Mouse (Mus musculus): ENCODE measurements around the gene Ankrd55. TPM values are rescaled to one million over a fixed set of nuclear protein-coding genes. Genes with fewer than 3 reads are reported as not detected.
A peak's percentile ranks its signal among the peaks of the same experiment; 100 is the strongest.

Ankrd55 gene
- total and polyA plus RNA-seq, 3 experiments = 1.1 to 2.2 (median 1.1) TPM

DNA sequence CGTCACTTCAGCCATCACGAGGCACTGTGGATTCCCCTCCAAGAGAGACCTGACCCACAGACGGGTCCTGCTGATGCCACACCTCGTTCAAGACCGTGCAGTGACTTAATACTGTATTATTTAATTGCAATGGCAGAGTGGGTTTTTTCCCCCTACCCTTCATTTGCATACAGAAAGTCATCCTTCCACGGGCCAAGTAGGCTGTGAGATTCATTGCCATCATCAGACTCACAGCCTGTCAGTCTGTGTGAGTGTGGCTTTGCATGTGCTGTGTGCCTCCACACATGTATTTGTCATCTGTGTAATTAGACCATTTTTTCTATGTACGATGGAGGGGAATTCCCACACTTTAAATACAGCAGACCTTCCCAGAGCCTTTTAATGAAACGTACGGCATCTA lies 1.1 kb downstream of the Ankrd55 start (continued):
- TF ChIP-seq CHD2 (IDR thresholded peaks at IDR 0.05; ENCODE audit: low read length) (no peak), USF2 (conservative IDR thresholded peaks at IDR 0.05; ENCODE audit: low read depth, low read length) (no peak), PAX5 (IDR thresholded peaks at IDR 0.05; ENCODE audit: low read length) (no peak), E2F4 (IDR thresholded peaks at IDR 0.05; ENCODE audit: insufficient replicate concordance, low read depth, low read length) (no peak), USF1 (IDR thresholded peaks at IDR 0.05; ENCODE audit: low read depth, low read length) (no peak), UBTF (IDR thresholded peaks at IDR 0.05; ENCODE audit: low read depth, low read length) (no peak), ETS1 (conservative IDR thresholded peaks at IDR 0.05; ENCODE audit: low read depth, low read length) (peak; percentile 48; the same call in 1 of the 2 replicates), TBP (conservative IDR thresholded peaks at IDR 0.05; ENCODE audit: low read depth, low read length) (no peak)

DNA sequence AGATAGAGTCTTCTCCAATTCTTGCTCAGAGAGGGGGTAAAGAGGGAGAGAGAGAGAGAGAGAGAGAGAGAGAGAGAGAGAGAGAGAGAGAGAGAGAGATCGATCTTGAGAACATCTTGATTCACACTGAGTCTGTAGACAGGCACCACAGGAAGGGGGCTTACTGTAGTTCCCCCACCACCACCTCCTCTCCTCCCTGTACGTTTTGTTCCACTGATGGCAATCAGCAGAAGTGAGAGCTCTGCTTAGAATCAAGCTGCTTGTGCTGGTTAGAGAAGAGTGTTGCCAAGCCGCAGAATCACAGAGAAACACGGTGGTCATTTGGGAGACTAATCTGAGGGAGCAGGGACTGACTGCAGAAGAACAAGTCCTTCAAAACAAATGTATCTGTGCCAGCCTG lies 1.7 kb downstream of the Ankrd55 start:
- H3K9ac ChIP-seq (ENCODE audit: insufficient read depth, low read depth) = peak overlapping the region; percentile 98
- peak overlapping the region; percentile 96 for H3K4me2 ChIP-seq (ENCODE audit: insufficient read depth, low read depth, poor library complexity, severe bottlenecking)
- peak overlapping the region; percentile 97 for H3K27ac ChIP-seq (ENCODE audit: insufficient read depth, low read depth)
- in situ Hi-C loops (cut with MboI; ENCODE audit: low pct_ligation_motif_present, low pct_unique_long_range_greater_than_20kb, low sequenced_read_pairs) (loop anchor here (5.0 to 25.0 kb wide), 3 partner anchors 232 to 747 kb away; partner anchors contain the start of genes Cdc20b and Gpx8), dilution Hi-C loops (cut with MboI; ENCODE audit: extremely low pct_ligation_motif_present, extremely low pct_unique_long_range_greater_than_20kb, low sequenced_read_pairs) (no loop called here)
- TF ChIP-seq ZNF384 (IDR thresholded peaks at IDR 0.05; ENCODE audit: low read depth, low read length) (no peak), CHD1 (IDR thresholded peaks at IDR 0.05; ENCODE audit: low read depth, low read length) (peak; percentile 70; the same call in 1 of the 2 replicates)
- peaks cover under 1% of the 10 kb centered on the region for H3K9me3 ChIP-seq (replicated peaks; ENCODE audit: low read length)
- no peak for DNase-seq (ENCODE audit: extremely low read depth)
- H3K27me3 ChIP-seq (replicated peaks) = no peaks in the 10 kb centered on the region
- H3K79me2 ChIP-seq (replicated peaks; ENCODE audit: control insufficient read depth, extremely low read depth, insufficient read depth, poor library complexity, severe bottlenecking) = no peaks in the 10 kb centered on the region
- H3K4me1 ChIP-seq (ENCODE audit: control insufficient read depth in 1 of 2, insufficient read depth in 2 of 2) = peaks cover 20 to 59% of the 10 kb centered on the region in 2 experiments
- peak overlapping the region; percentile 54 to 68 (median 57) for H3K4me3 ChIP-seq (replicated peaks in 1 of 3; ENCODE audit: low read depth in 2 of 3, low read length in 2 of 3, poor library complexity in 1 of 3)
- H3K36me3 ChIP-seq (replicated peaks in 1 of 2; ENCODE audit: control insufficient read depth in 1 of 2, insufficient read depth in 1 of 2, low read length in 1 of 2) = no peaks in the 10 kb centered on the region

GRCm38 (mm10) chr13:112292489-112292888 lies 4.2 kb downstream of the Ankrd55 start:
- H3K9me3 ChIP-seq (replicated peaks; ENCODE audit: low read length) = no peaks in the 10 kb centered on the region
- H3K4me2 ChIP-seq (ENCODE audit: insufficient read depth, low read depth, poor library complexity, severe bottlenecking) = peak overlapping the region; percentile 12
- dilution Hi-C loops (cut with MboI; ENCODE audit: extremely low pct_ligation_motif_present, extremely low pct_unique_long_range_greater_than_20kb, low sequenced_read_pairs) = no loop called here
- TF ChIP-seq JUN (IDR thresholded peaks at IDR 0.05; ENCODE audit: insufficient read depth, low read depth, low read length) (no peak), MYC (IDR thresholded peaks at IDR 0.05; ENCODE audit: low read depth, low read length) (peak; percentile 51; the same call in 1 of the 2 replicates), BHLHE40 (IDR thresholded peaks at IDR 0.05; ENCODE audit: low read depth, low read length) (no peak), ZNF384 (IDR thresholded peaks at IDR 0.05; ENCODE audit: low read depth, low read length) (no peak), ZKSCAN1 (IDR thresholded peaks at IDR 0.05; ENCODE audit: borderline replicate concordance, low read depth, low read length) (no peak), JUND (conservative IDR thresholded peaks at IDR 0.05; ENCODE audit: low read depth, low read length) (no peak), KAT2A (IDR thresholded peaks at IDR 0.05; ENCODE audit: insufficient replicate concordance, low read length) (no peak), ELF1 (IDR thresholded peaks at IDR 0.05; ENCODE audit: low read depth, low read length) (no peak), CHD2 (IDR thresholded peaks at IDR 0.05; ENCODE audit: low read length) (no peak), MAX (IDR thresholded peaks at IDR 0.05; ENCODE audit: low read length) (peak; percentile 62; the same call in 1 of the 2 replicates), POLR2A (IDR thresholded peaks at IDR 0.05; ENCODE audit: low read depth, low read length) (no peak), CHD1 (IDR thresholded peaks at IDR 0.05; ENCODE audit: low read depth, low read length) (no peak), SIN3A (IDR thresholded peaks at IDR 0.05; ENCODE audit: low read length) (no peak), MEF2A (IDR thresholded peaks at IDR 0.05; ENCODE audit: borderline replicate concordance, low read depth, low read length) (no peak), NELFE (IDR thresholded peaks at IDR 0.05; ENCODE audit: low read depth, low read length) (no peak), ETS1 (conservative IDR thresholded peaks at IDR 0.05; ENCODE audit: low read depth, low read length) (no peak), MXI1 (IDR thresholded peaks at IDR 0.05; ENCODE audit: low read depth, low read length) (peak; percentile 67), E2F4 (IDR thresholded peaks at IDR 0.05; ENCODE audit: insufficient replicate concordance, low read depth, low read length) (no peak), IRF4 (IDR thresholded peaks at IDR 0.05; ENCODE audit: low read depth, low read length) (no peak), USF1 (IDR thresholded peaks at IDR 0.05; ENCODE audit: low read depth, low read length) (no peak), RCOR1 (conservative IDR thresholded peaks at IDR 0.05; ENCODE audit: low read depth, low read length) (no peak), UBTF (IDR thresholded peaks at IDR 0.05; ENCODE audit: low read depth, low read length) (no peak), HCFC1 (IDR thresholded peaks at IDR 0.05; ENCODE audit: low read depth, low read length) (no peak)
- no peaks in the 10 kb centered on the region for H3K36me3 ChIP-seq (replicated peaks in 1 of 2; ENCODE audit: control insufficient read depth in 1 of 2, insufficient read depth in 1 of 2, low read length in 1 of 2)
- DNase-seq (ENCODE audit: extremely low read depth) = no peak
- H3K4me1 ChIP-seq (ENCODE audit: control insufficient read depth in 1 of 2, insufficient read depth in 2 of 2) = peaks cover 20 to 56% of the 10 kb centered on the region in 2 experiments
- H3K9ac ChIP-seq (ENCODE audit: insufficient read depth, low read depth) = 0 out of 2 replicates have a peak overlapping the region, but pooled peaks have one; percentile 11
- no peak overlapping the region for H3K4me3 ChIP-seq (replicated peaks in 1 of 3; ENCODE audit: low read depth in 2 of 3, low read length in 2 of 3, poor library complexity in 1 of 3)
- in situ Hi-C loops (cut with MboI; ENCODE audit: low pct_ligation_motif_present, low pct_unique_long_range_greater_than_20kb, low sequenced_read_pairs) = loop anchor here (5.0 to 25.0 kb wide), 3 partner anchors 230 to 745 kb away; partner anchors contain the start of genes Cdc20b and Gpx8
- H3K27me3 ChIP-seq (replicated peaks) = no peaks in the 10 kb centered on the region
- no peak overlapping the region; the same call in 1 of the 2 replicates for H3K27ac ChIP-seq (ENCODE audit: insufficient read depth, low read depth)
- H3K79me2 ChIP-seq (replicated peaks; ENCODE audit: control insufficient read depth, extremely low read depth, insufficient read depth, poor library complexity, severe bottlenecking) = no peaks in the 10 kb centered on the region
